Mouse (Mus musculus) kidney, embryonic 15.5 days (tissue): ENCODE results near the gene Vwf. TPM values are rescaled to one million over a fixed set of nuclear protein-coding genes. Genes with fewer than 3 reads are reported as not detected.

Experiments used
- ATAC-seq: fragments of 200-750 bp; cut with Nextera tagmentation; replicated peaks from 2 replicates; pipeline ENCODE4 v1.8.0; 2017; ENCODE audit warnings: moderate TSS enrichment; ENCODE audit not compliant: low FRiP score
- H3K27ac ChIP-seq: fragments of 300-500 bp; sonication (generic); 2 replicates; pipeline ENCODE4 v1.5.1; 2015; ENCODE audit warnings: mild to moderate bottlenecking, inconsistent platforms
- H3K27me3 ChIP-seq: fragments of 300-500 bp; sonication (generic); 2 replicates; pipeline ENCODE4 v1.6.1; 2015; ENCODE audit warnings: inconsistent platforms
- H3K36me3 ChIP-seq: fragments of 300-500 bp; sonication (generic); 2 replicates; pipeline ENCODE4 v1.6.1; 2015; ENCODE audit warnings: inconsistent platforms
- H3K4me1 ChIP-seq: fragments of 300-500 bp; sonication (generic); 2 replicates; pipeline ENCODE4 v1.6.1; 2015; ENCODE audit warnings: inconsistent platforms
- H3K4me2 ChIP-seq: fragments of 300-500 bp; sonication (generic); 2 replicates; pipeline ENCODE4 v1.6.1; 2015; ENCODE audit warnings: moderate library complexity, mild to moderate bottlenecking, inconsistent platforms
- H3K4me3 ChIP-seq: fragments of 300-500 bp; sonication (generic); replicated peaks from 2 replicates; pipeline ENCODE4 v1.5.1; 2015; ENCODE audit warnings: mild to moderate bottlenecking, inconsistent platforms
- H3K9ac ChIP-seq: fragments of 300-500 bp; sonication (generic); 2 replicates; pipeline ENCODE4 v1.6.1; 2015; ENCODE audit warnings: mild to moderate bottlenecking, inconsistent platforms
- H3K9me3 ChIP-seq: fragments of 300-500 bp; sonication (generic); replicated peaks from 2 replicates; pipeline ENCODE4 v1.6.1; 2016; ENCODE audit warnings: inconsistent platforms
- WGBS: fragments of 180-500 bp; shearing (Covaris S2); methylation state at CpG from one replicate; pipeline ENCODE4 v1.1.7; 2015; ENCODE audit warnings: mixed read lengths; 5-methylcytosine and 5-hydroxymethylcytosine counted together
- polyA plus RNA-seq: library from polyadenylated mRNA; unstranded; fragments of >200 nt; fragmentation: Nextera tagmentation; extraction: Ambion mirVana; gene quantifications from 2 replicates; pipeline ENCODE4 v1.2.1, GENCODE M21; 2015

Vwf gene
- polyA plus RNA-seq, 1 experiment from 2014 or later, result 6.6 TPM

DNA sequence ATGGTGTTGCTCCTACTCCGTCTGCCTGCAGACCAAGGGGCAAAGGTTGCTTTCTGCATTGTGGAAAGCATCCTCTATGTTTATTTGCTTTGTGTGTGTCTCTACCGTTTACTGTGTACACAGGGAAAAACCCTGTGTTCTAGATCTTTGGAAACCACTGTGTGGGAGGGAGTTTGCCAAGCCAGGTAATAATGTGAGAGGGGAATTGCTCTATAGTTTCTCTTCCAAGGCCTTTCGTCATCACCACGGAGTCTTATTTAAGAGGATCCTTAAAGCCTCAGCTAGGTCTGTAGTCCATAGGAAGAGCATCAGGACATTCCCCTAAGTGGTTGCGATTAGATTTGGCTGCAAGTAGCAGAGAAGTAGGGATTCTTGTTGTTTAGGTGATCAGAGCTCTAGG, 111.4 kb downstream of the Vwf start:
- Histone ChIP-seq H3K4me3 (no peak overlapping the region), H3K27ac (no peak overlapping the region), H3K9ac (no peak overlapping the region), H3K9me3 (no peaks in the 10 kb centered on the region), H3K4me1 (0 out of 2 replicates have a peak, but pooled peaks cover 2% of the 10 kb centered on the region), H3K4me2 (no peak overlapping the region), H3K27me3 (no peaks in the 10 kb centered on the region), H3K36me3 (no peaks in the 10 kb centered on the region)
- ATAC-seq, result no peak
- 81% methylated on average over 5 of the region's 5 CpGs for WGBS

DNA sequence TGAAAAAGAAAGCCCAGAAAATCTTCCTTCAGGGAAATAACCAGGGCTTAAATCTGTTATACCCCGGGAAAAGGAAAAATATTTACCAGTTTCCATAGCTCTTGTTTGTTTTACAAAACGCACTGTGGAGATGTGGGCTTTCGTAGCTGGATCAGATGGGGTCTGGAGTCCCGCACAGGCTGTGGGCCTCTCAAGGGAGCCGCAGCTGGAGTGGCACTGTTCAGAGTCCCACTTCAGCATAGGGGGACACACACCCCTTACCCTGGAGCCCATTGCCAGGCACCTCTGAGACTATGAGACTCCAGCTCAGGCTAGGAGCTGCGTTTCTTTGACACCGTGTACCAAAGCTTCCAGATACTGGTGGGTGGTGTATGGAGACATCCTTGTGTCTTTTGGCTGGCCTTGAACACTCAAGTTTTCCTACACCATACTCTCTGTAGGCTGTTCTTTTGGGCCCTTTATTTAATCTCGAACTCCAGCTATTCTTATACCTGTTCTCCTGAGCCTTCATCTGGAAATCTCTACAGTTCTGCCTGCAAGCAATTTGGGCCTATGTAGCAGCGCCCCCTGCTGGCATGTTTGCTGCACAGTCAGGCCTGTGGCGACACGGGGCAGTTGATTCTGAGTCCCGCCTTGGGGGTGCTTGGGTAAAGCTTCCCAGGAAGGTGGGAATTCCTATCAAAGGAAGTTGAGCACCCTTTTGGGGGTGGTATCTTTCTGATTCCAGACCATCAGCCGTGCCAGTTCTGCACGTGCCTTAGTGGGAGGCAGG, 114.7 kb downstream of the Vwf start:
- H3K9ac ChIP-seq, result no peak overlapping the region
- no peak overlapping the region for H3K27ac ChIP-seq
- H3K4me2 ChIP-seq, result no peak overlapping the region
- H3K4me1 ChIP-seq, result 0 out of 2 replicates have a peak, but pooled peaks cover 2% of the 10 kb centered on the region
- no peaks in the 10 kb centered on the region for H3K36me3 ChIP-seq
- no peak for ATAC-seq
- H3K27me3 ChIP-seq, result no peaks in the 10 kb centered on the region
- H3K9me3 ChIP-seq, result no peaks in the 10 kb centered on the region
- no peak overlapping the region for H3K4me3 ChIP-seq
- WGBS, result 48% methylated on average over 14 of the region's 14 CpGs

DNA sequence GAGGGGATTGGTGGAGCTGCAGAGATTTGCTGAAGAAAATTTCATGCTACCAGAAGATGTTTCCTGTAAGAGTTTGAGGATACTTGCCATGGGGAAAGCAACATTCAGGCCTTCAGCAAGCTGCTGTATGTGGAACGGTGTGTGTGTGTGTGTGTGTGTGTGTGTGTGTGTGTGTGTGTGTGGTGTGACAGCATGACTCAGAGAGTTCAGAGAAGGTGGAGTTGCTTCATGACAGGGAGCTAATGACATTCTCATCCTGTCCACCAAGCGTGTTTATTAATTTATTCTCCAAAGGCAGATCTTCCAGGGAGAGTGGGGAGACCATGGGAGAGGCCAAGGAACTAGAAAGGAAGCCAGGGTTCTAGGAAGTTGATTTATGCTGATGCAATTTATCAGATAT, 117.3 kb downstream of the Vwf start:
- no peak overlapping the region for H3K9ac ChIP-seq
- ATAC-seq, result no peak
- H3K36me3 ChIP-seq, result no peaks in the 10 kb centered on the region
- no peak overlapping the region for H3K4me3 ChIP-seq
- H3K9me3 ChIP-seq, result no peaks in the 10 kb centered on the region
- H3K4me1 ChIP-seq, result 0 out of 2 replicates have a peak, but pooled peaks cover 2% of the 10 kb centered on the region
- 66% methylated on average over 2 of the region's 2 CpGs for WGBS
- H3K4me2 ChIP-seq, result no peak overlapping the region
- no peak overlapping the region for H3K27ac ChIP-seq
- no peaks in the 10 kb centered on the region for H3K27me3 ChIP-seq

DNA sequence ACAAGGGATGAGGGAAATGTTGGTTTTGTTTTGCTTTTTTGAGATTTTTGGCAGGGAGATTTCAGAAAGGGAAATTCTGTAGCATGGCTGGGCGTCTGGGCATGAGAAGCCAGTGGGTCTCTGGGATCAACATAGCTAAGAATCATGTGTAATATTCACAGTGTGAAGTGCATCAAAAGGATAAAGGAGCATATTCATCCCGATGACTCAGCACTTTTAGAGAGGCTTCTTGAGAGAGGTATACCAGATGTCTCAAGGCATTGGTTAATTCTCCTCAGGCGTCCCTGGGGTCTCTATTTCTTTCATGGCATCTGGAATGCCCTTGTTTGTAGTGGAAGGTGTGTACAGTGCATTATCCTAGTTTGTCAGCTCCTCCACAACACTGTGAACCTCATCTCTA, 125.3 kb downstream of the Vwf start:
- no peak for ATAC-seq
- WGBS, result 91% methylated on average over 3 of the region's 3 CpGs

DNA sequence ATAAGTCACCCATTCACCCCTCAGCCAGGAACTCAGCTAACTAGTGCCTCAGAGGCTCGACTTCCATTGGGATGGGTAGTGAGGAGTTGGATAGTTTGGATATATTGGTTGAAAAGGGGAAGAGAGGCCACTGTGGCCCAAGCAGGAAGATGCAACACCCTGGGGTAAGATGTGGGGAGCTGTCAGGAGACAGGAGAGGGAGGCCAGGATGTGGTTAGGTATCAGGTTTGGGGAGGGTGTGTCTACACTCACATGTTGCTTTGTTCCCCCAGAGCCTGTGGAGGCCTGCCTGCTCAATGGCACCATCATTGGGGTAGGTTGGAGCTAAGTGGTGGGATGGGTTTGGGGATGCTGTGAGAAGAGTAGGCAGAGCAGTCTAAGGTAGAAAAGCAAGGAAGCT, 131.9 kb downstream of the Vwf start:
- WGBS, result 82% methylated on average over 1 of the region's 1 CpGs
- no peaks in the 10 kb centered on the region for H3K27me3 ChIP-seq
- H3K9me3 ChIP-seq, result no peaks in the 10 kb centered on the region
- no peak overlapping the region for H3K4me3 ChIP-seq
- H3K4me1 ChIP-seq, result peaks cover 13% of the 10 kb centered on the region
- H3K27ac ChIP-seq, result no peak overlapping the region
- no peak overlapping the region for H3K4me2 ChIP-seq
- H3K36me3 ChIP-seq, result no peaks in the 10 kb centered on the region
- ATAC-seq, result no peak
- no peak overlapping the region for H3K9ac ChIP-seq

More for the DNA sequence above, 125.3 kb downstream of the Vwf start:
- Histone ChIP-seq H3K4me2 (no peak overlapping the region), H3K4me1 (no peaks in the 10 kb centered on the region), H3K36me3 (no peaks in the 10 kb centered on the region), H3K27ac (no peak overlapping the region), H3K9ac (no peak overlapping the region), H3K4me3 (no peak overlapping the region), H3K27me3 (no peaks in the 10 kb centered on the region), H3K9me3 (no peaks in the 10 kb centered on the region)

DNA sequence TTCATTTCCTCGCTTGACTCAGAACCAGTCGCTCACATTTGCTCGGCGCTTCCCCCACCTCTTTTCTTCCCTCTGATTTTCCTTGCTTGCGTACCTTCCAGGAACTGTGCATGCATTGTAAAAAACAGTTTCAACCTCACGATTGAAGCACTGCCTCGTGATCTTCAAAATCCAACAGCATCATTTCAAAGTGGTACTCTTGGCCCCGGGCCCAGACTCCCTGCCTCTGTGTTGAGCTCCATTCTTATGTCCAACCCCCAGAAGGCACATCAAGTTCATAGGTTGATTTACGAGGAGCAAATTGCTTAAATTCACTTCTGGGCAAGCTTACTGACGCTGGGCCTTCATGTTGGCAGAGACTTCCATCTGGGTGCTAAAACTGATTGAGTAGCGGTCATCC, 134.0 kb downstream of the Vwf start:
- H3K27me3 ChIP-seq, result no peaks in the 10 kb centered on the region
- H3K4me1 ChIP-seq, result peaks cover 13% of the 10 kb centered on the region
- 36% methylated on average over 11 of the region's 11 CpGs for WGBS
- no peaks in the 10 kb centered on the region for H3K36me3 ChIP-seq
- H3K9me3 ChIP-seq, result no peaks in the 10 kb centered on the region
- H3K4me3 ChIP-seq, result no peak overlapping the region
- no peak for ATAC-seq
- H3K4me2 ChIP-seq, result peak overlapping the region; percentile 20; the same call in 1 of the 2 replicates
- no peak overlapping the region for H3K9ac ChIP-seq
- no peak overlapping the region for H3K27ac ChIP-seq

DNA sequence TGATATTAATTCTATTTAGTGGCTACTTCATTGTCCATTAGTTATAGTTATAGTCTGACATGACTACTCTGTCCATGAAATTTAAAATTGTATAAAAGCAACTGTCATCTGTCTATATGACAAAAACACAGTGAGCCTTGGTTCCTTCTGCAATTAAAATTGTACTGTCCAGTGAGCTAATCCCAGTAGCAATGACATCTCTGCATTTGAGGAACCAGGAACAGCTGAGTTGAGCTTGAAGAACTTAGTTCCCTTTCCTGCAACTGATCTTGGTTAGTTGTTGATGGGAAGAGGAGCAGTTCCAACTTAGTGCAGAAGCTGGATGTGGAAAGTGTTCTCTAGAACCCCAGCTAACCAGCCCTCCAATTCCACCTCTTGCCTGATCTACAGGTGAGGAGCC, 138.8 kb downstream of the Vwf start:
- peaks cover 16% of the 10 kb centered on the region for H3K4me1 ChIP-seq
- H3K4me2 ChIP-seq, result no peak overlapping the region

DNA sequence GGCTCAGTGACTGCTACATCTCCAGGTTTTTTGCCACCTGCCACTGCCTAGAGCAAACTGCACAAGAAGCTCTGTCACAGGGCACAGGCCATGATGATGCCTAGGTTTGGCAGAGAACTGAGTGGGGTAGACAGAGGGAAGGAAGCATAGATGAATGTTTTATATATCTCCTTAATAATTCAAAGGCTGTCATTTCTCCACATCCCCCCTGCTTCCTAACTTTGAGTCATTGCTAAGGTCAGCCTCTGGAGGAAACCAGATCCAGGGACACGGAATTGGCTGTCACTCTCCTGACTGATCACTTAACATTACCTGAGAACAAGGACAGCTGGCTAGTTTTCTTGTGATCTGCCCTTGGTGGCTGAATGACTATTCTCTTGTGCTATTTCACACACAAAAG, 141.4 kb downstream of the Vwf start:
- WGBS, result 10% methylated on average over 1 of the region's 1 CpGs

More for the DNA sequence above, 138.8 kb downstream of the Vwf start:
- H3K36me3 ChIP-seq, result no peaks in the 10 kb centered on the region
- no peak overlapping the region for H3K27ac ChIP-seq
- no peaks in the 10 kb centered on the region for H3K9me3 ChIP-seq
- H3K4me3 ChIP-seq, result no peak overlapping the region
- ATAC-seq, result no peak
- peaks cover 12% of the 10 kb centered on the region for H3K27me3 ChIP-seq
- H3K9ac ChIP-seq, result no peak overlapping the region

DNA sequence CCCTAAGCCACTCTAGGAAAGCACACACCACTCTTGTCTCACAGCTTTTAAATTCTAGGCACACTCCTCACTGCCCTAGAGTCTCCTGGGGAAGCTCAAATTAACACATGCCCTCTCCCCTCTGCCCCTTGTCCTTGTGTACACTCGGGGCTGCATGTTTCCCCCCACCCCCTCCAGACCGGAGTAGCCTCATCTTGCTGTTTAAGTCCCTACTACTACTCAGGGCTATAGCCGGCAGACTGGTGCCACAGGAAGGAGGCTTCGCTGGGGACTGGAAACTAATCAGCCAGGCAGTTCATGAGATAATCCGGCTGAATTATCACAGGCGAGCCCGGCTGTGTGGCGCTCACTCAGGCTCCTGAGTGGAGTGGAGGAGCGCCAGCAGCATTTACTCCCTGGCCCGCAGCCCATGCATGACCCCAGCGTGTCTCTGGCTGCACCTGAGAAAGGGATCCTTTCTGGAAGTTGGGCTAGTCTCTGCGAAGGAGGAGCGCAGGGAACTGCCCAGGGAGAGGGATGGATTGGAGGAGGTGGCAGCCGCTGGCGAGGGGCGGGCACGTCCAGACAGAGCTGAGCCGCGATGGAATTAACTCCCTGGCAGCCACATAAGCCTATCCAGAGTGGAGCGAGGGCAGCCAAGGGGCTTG, 143.6 kb downstream of the Vwf start, which contains the start of gene Ano2:
Gene Ano2, plus strand, starts transcription at position 363 of the 647 bp plus-strand sequence.
- 1% methylated on average over 20 of the region's 20 CpGs for WGBS
- ATAC-seq, result peak; percentile 76
- no peaks in the 10 kb centered on the region for H3K36me3 ChIP-seq
- H3K9me3 ChIP-seq, result no peaks in the 10 kb centered on the region
- peak within 1 kb of the TSS; percentile 68 for H3K4me2 ChIP-seq
- H3K9ac ChIP-seq, result peak within 1 kb of the TSS; percentile 6; the same call in 1 of the 2 replicates
- no peak within 1 kb of the TSS for H3K27ac ChIP-seq
- H3K4me1 ChIP-seq, result peaks cover 13% of the 10 kb centered on the region
- peaks cover 19% of the 10 kb centered on the region for H3K27me3 ChIP-seq
- H3K4me3 ChIP-seq, result peak within 1 kb of the TSS; percentile 31

More for the DNA sequence above, 141.4 kb downstream of the Vwf start:
- Histone ChIP-seq H3K36me3 (no peaks in the 10 kb centered on the region), H3K27me3 (peaks cover 19% of the 10 kb centered on the region), H3K27ac (no peak overlapping the region), H3K4me2 (no peak overlapping the region), H3K4me1 (peaks cover 13% of the 10 kb centered on the region), H3K9me3 (no peaks in the 10 kb centered on the region), H3K4me3 (no peak overlapping the region), H3K9ac (no peak overlapping the region)
- ATAC-seq, result no peak

DNA sequence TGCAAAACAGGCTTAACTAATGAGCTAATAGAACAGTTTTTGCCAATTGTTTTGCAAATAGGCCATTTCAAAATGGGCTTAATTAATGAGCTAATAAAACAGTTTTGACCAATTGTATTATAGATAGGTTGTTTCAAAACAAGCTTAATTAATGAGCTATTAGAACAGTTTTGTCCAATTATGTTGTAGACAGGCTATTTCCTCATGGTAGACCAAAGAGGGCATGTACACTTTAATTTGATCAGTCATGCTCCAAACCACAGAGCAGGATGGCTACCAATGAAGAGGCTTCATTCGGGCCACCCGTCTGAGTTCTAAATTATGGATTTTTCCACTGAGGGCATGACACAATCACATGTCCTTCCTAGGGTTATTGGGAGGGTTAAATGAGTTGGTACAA, 154.6 kb downstream of the Vwf start:
- no peaks in the 10 kb centered on the region for H3K4me1 ChIP-seq
- H3K9ac ChIP-seq, result no peak overlapping the region
- H3K36me3 ChIP-seq, result no peaks in the 10 kb centered on the region
- ATAC-seq, result no peak
- H3K27me3 ChIP-seq, result no peaks in the 10 kb centered on the region
- no peak overlapping the region for H3K27ac ChIP-seq
- WGBS, result 85% methylated on average over 2 of the region's 2 CpGs
- H3K4me2 ChIP-seq, result no peak overlapping the region
- H3K4me3 ChIP-seq, result no peak overlapping the region
- no peaks in the 10 kb centered on the region for H3K9me3 ChIP-seq

DNA sequence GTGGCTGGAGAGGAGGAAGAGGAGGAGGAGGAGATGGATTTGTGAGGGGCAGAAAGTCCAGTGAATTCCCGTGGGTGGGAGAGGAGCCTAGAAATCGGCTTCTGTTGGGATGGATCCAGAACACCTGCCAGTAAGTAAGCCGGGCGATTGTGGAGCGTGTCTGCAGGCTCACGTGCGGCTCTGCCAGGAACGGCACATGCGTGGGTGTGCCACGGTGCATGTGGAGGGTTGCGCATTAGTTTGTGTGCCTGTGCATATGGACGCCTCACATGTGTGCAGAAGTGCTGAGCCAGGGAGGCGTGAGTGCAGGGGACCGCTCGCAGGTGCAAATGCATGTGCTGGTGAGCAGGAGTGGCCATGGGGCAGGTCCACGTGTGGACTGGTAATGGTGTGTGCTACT, 164.7 kb downstream of the Vwf start:
- H3K4me3 ChIP-seq, result no peak overlapping the region
- WGBS, result 81% methylated on average over 16 of the region's 16 CpGs

DNA sequence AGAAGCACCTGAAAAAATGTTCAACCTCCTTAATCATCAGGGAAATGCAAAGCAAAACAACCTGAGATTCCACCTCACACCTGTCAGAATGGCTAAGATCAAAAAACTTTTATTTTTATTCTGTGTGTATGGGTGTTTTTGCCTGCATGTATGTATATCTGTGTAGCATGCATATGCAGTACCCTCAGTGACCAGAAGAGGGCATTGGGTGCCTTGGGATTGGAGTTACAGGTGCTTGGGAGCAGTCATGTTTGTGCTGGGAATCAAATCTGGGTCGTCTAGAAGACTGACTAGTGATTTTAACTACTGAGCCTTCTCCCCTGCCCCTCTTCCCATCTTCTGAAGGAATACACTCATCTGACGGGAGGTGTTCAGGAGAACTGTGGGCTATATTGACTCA, 179.8 kb downstream of the Vwf start:
- H3K9ac ChIP-seq, result no peak overlapping the region
- no peak overlapping the region for H3K4me3 ChIP-seq
- no peaks in the 10 kb centered on the region for H3K27me3 ChIP-seq
- no peaks in the 10 kb centered on the region for H3K4me1 ChIP-seq
- H3K27ac ChIP-seq, result no peak overlapping the region
- ATAC-seq, result no peak
- 82% methylated on average over 2 of the region's 2 CpGs for WGBS
- H3K4me2 ChIP-seq, result no peak overlapping the region
- 0 out of 2 replicates have a peak, but pooled peaks cover 4% of the 10 kb centered on the region for H3K9me3 ChIP-seq
- H3K36me3 ChIP-seq, result no peaks in the 10 kb centered on the region

More for the DNA sequence above, 164.7 kb downstream of the Vwf start:
- Histone ChIP-seq H3K36me3 (no peaks in the 10 kb centered on the region), H3K4me1 (no peaks in the 10 kb centered on the region), H3K27me3 (no peaks in the 10 kb centered on the region), H3K27ac (no peak overlapping the region), H3K4me2 (no peak overlapping the region), H3K9ac (no peak overlapping the region), H3K9me3 (no peaks in the 10 kb centered on the region)
- ATAC-seq, result no peak
